ENCODE assay signal across 9 mouse cellular contexts in the genomic region with DNA sequence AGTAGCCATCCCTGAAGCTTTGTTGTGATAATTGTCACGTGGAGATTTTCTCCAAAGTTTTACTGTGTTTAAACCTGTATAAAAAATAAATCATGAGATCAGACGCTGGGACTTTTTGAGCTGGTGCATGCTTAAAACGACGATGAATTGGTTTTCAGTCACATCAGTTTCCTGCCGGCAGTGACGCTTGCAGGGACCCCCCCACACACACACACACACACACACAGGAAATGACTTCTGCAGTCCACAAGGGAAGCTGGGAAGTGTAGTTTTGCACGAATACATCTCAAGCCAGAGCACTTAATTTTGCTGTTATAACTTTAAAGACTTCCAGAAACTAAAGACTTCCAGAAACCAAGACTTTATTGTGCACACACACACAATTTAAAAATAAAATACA. TPM values are rescaled to one million over a fixed set of nuclear protein-coding genes. Genes with fewer than 3 reads are reported as not detected.
DNase-seq lines count a peak whose midpoint lies in the region; ATAC-seq and TF ChIP-seq lines count a peak whose summit lies in the region.
"Had no signal": no experiment of that assay in that cellular context is flagged by ENCODE, and none has a peak within 500 bp of the region (broad histone marks: within the 10 kb centered on the region; RNA-seq: fewer than 3 reads in every experiment).

No protein-coding gene starts in this region.

- no peak overlapping the region for H3K9ac ChIP-seq in midbrain, postnatal 0 days (replicated peaks; ENCODE audit: low read length, poor library complexity, severe bottlenecking)

- H3K9me3 ChIP-seq in limb, embryonic 10.5 days (replicated peaks) = no peaks in the 10 kb centered on the region
- H3K9me3 ChIP-seq in midbrain, postnatal 0 days (ENCODE audit: low read length) = no peaks in the 10 kb centered on the region

- peak overlapping the region; percentile 80; the same call in 1 of the 2 replicates for H3K27ac ChIP-seq in embryonic fibroblast, embryonic 13.5 days (ENCODE audit: insufficient read depth, low read length)
- H3K27ac ChIP-seq in limb, embryonic 10.5 days = no peak overlapping the region
- H3K27ac ChIP-seq in midbrain, postnatal 0 days (ENCODE audit: low read depth, low read length) = no peak overlapping the region

- WGBS in limb, embryonic 10.5 days = 58% methylated on average over 7 of the region's 7 CpGs
- 35% methylated on average over 7 of the region's 7 CpGs for WGBS in midbrain, postnatal 0 days

- no peak for TF ChIP-seq POLR2A in embryonic fibroblast, embryonic 13.5 days (IDR thresholded peaks at IDR 0.05; ENCODE audit: low read depth, low read length)

- H3K4me2 ChIP-seq in midbrain, postnatal 0 days (ENCODE audit: low read depth, low read length, poor library complexity, severe bottlenecking) = peak overlapping the region; percentile 35

- no peaks in the 10 kb centered on the region for H3K36me3 ChIP-seq in limb, embryonic 10.5 days
- no peaks in the 10 kb centered on the region for H3K36me3 ChIP-seq in midbrain, postnatal 0 days (ENCODE audit: insufficient read depth, low read length)

- peak; percentile 72; the same call in 1 of the 2 replicates for ATAC-seq in midbrain, postnatal 0 days (ENCODE audit: low FRiP score)

- no peak for TF ChIP-seq CTCF in embryonic fibroblast, embryonic 13.5 days (IDR thresholded peaks at IDR 0.05; ENCODE audit: borderline replicate concordance, insufficient read depth, low read length)
- TF ChIP-seq CTCF in midbrain, postnatal 0 days (IDR thresholded peaks at IDR 0.05) = no peak

- H3K27me3 ChIP-seq in limb, embryonic 10.5 days (ENCODE audit: low read depth, poor library complexity, severe bottlenecking) = no peaks in the 10 kb centered on the region
- no peaks in the 10 kb centered on the region for H3K27me3 ChIP-seq in midbrain, postnatal 0 days (ENCODE audit: insufficient read depth, low read length)

- peaks cover 4% of the 10 kb centered on the region; the same call in 1 of the 2 replicates for H3K4me1 ChIP-seq in embryonic fibroblast, embryonic 13.5 days (ENCODE audit: control insufficient read depth, insufficient read depth, low read length)
- H3K4me1 ChIP-seq in limb, embryonic 10.5 days = peaks cover 5% of the 10 kb centered on the region
- no peaks in the 10 kb centered on the region for H3K4me1 ChIP-seq in midbrain, postnatal 0 days (ENCODE audit: insufficient read depth, low read length)

- H3K4me3 ChIP-seq in embryonic fibroblast, embryonic 13.5 days (ENCODE audit: insufficient read depth, low read length) = no peak overlapping the region
- H3K4me3 ChIP-seq in limb, embryonic 10.5 days = peak overlapping the region; percentile 22; the same call in 1 of the 2 replicates
- no peak overlapping the region for H3K4me3 ChIP-seq in midbrain, postnatal 0 days (ENCODE audit: low read depth, low read length)
- H3K4me3 ChIP-seq: erythroblast, embryonic 14.5 days had no signal

- peak; percentile 56 to 67 for DNase-seq in B cell, adult 2 months
- peak; percentile 48 for DNase-seq in ES-CJ7 (ENCODE audit: low read depth, low spot score)
- DNase-seq in induced T-regulatory cell, adult 2 months (ENCODE audit: low read depth) = peak; percentile 83
- DNase-seq in limb, embryonic 10.5 days (ENCODE audit: low spot score) = peak; percentile 51
- DNase-seq in midbrain, postnatal 0 days (ENCODE audit: low spot score) = peak; percentile 61
- DNase-seq in thymus, adult 18-20 months = peak; percentile 26 to 51
- DNase-seq in cerebellum, adult 9-10 months = no peak

RNA-seq across cellular contexts. Expression of a gene that starts 5.3 kb away (rescaled TPM):
- 71.4 and 91.8 TPM in 2 replicates for polyA plus RNA-seq in embryonic fibroblast, embryonic 13.5 days (2011; ENCODE audit: insufficient read length, low read depth, missing spikeins)
- 12.5 and 13.9 TPM in 2 replicates for polyA plus RNA-seq in limb, embryonic 10.5 days (2016; fragmentation: Nextera tagmentation; extraction: Ambion mirVana)
- 10.0 and 10.4 TPM in 2 replicates for total RNA-seq in midbrain, postnatal 0 days (2014; rRNA removed)
- 13.2 and 13.3 TPM in 2 replicates for polyA plus RNA-seq in midbrain, postnatal 0 days (2015; fragmentation: Nextera tagmentation; extraction: Ambion mirVana)
- polyA plus RNA-seq: erythroblast, embryonic 14.5 days had no signal

RNA-seq across cellular contexts. Expression of a gene that starts 56.7 kb away (rescaled TPM):
- 9.2 and 10.3 TPM in 2 replicates for polyA plus RNA-seq in embryonic fibroblast, embryonic 13.5 days (2011; ENCODE audit: insufficient read length, low read depth, missing spikeins)
- polyA plus RNA-seq in limb, embryonic 10.5 days (2016; fragmentation: Nextera tagmentation; extraction: Ambion mirVana) = 16.6 and 19.6 TPM in 2 replicates
- total RNA-seq in midbrain, postnatal 0 days (2014; rRNA removed) = 11.0 and 19.5 TPM in 2 replicates
- 6.0 TPM in 2 replicates for polyA plus RNA-seq in midbrain, postnatal 0 days (2015; fragmentation: Nextera tagmentation; extraction: Ambion mirVana)
- polyA plus RNA-seq: erythroblast, embryonic 14.5 days had no signal
